Mouse (Mus musculus): ENCODE measurements around the gene Jam2. TPM values are rescaled to one million over a fixed set of nuclear protein-coding genes. Genes with fewer than 3 reads are reported as not detected.

Jam2 gene
- polyA plus RNA-seq, 1 experiment from 2014 or later = 18.4 TPM

DNA sequence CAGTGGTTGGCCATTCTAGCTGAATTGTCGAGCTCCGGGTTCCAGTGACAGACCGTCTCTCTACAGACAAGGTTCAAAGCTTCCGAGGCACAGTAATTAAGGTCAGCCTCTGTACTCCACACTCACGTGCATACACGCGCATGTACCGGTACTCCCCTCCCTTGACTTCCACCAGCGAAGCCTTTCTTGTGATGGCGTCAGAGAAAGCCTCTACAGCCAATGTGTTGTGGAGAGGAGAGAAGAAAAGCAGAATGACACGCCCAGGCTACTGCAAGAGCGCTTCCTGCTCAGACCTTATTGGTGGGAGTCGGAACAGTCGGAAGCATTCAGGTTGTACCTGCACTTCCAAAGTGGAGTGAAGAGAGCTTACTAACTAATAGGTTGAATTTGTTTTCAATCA is 19.5 kb downstream of the Jam2 start:
- Histone ChIP-seq H3K9ac (replicated peaks) (no peak overlapping the region), H3K36me3 (no peaks in the 10 kb centered on the region)
- 84% methylated on average over 14 of the region's 14 CpGs for whole genome bisulfite sequencing

DNA sequence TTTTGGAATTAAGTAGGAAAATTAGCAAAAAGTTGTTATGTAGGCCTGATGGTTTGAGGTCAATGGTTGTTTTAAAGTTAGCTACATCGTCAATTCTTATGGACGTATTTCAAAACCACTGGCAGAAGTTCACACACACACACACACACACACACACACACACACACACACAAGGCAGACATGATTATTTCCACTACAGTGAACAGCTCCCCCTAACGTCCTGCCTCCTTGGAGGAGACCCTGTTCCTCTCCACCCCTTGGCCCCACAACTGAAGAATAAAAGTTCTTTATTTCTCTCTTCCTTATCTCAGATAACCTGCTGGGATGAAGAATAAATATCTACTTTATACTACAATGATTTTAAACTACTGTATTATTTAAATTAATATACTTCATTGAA is 21.4 kb downstream of the Jam2 start:
- ATAC-seq (replicated peaks) = no peak
- H3K9me3 ChIP-seq = no peaks in the 10 kb centered on the region
- H3K27ac ChIP-seq (replicated peaks) = no peak overlapping the region
- no peak overlapping the region for H3K4me2 ChIP-seq (replicated peaks)
- no peaks in the 10 kb centered on the region for H3K27me3 ChIP-seq
- no peak overlapping the region for H3K9ac ChIP-seq (replicated peaks)
- H3K36me3 ChIP-seq = no peaks in the 10 kb centered on the region
- H3K4me1 ChIP-seq = no peaks in the 10 kb centered on the region
- no peak overlapping the region for H3K4me3 ChIP-seq
- 62% methylated on average over 3 of the region's 3 CpGs for WGBS

More for the DNA sequence above, 19.5 kb downstream of the Jam2 start:
- Histone ChIP-seq H3K4me2 (replicated peaks) (no peak overlapping the region), H3K27me3 (no peaks in the 10 kb centered on the region), H3K4me1 (no peaks in the 10 kb centered on the region), H3K4me3 (no peak overlapping the region), H3K9me3 (no peaks in the 10 kb centered on the region), H3K27ac (replicated peaks) (no peak overlapping the region)
- no peak for ATAC-seq (replicated peaks)

DNA sequence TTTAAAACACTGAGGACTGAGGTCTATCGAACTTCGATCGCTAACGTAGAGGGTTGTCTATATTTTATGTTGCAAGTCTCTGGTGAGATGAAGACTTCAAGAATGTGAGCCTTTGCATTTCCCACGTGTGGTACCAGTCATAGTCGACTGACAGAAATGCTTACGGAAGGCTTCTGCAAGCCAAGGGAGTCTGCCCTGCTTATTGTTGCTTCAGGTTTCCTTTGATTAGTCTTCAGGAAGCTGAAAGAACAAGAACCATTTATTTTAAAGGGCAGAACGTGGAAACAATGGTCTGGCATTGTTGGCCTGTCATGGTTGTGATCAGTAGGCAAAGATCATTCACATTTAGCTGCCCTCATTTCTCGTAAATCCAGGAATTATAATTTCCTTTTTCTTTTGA is 22.8 kb downstream of the Jam2 start:
- Histone ChIP-seq H3K27ac (replicated peaks) (no peak overlapping the region), H3K9me3 (no peaks in the 10 kb centered on the region), H3K36me3 (no peaks in the 10 kb centered on the region), H3K27me3 (no peaks in the 10 kb centered on the region), H3K9ac (replicated peaks) (no peak overlapping the region), H3K4me1 (no peaks in the 10 kb centered on the region), H3K4me2 (replicated peaks) (no peak overlapping the region), H3K4me3 (no peak overlapping the region)
- ATAC-seq (replicated peaks) = no peak
- WGBS = 80% methylated on average over 9 of the region's 9 CpGs

DNA sequence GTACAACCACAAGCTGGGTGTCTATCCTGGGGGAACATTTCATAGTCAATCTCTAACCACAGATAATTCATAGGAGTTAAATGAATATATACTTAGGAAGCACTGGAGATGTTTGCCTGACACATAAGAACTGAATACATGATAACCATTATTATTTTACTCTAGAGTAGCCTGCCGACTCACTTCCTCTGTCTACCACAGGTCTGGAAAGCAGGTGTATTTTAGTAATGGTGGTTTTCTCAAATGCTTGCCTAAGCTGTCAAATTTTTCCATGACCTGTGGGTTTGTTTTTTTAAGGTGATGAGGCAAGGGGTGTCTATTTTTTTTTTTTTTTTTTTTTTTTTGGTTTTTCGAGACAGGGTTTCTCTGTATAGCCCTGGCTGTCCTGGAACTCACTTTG is 26.1 kb downstream of the Jam2 start:
- Histone ChIP-seq H3K9ac (replicated peaks) (no peak overlapping the region), H3K4me3 (no peak overlapping the region), H3K27me3 (no peaks in the 10 kb centered on the region), H3K36me3 (no peaks in the 10 kb centered on the region), H3K27ac (replicated peaks) (no peak overlapping the region), H3K4me2 (replicated peaks) (no peak overlapping the region), H3K9me3 (no peaks in the 10 kb centered on the region), H3K4me1 (no peaks in the 10 kb centered on the region)
- ATAC-seq (replicated peaks) = no peak
- WGBS = 96% methylated on average over 1 of the region's 2 CpGs

DNA sequence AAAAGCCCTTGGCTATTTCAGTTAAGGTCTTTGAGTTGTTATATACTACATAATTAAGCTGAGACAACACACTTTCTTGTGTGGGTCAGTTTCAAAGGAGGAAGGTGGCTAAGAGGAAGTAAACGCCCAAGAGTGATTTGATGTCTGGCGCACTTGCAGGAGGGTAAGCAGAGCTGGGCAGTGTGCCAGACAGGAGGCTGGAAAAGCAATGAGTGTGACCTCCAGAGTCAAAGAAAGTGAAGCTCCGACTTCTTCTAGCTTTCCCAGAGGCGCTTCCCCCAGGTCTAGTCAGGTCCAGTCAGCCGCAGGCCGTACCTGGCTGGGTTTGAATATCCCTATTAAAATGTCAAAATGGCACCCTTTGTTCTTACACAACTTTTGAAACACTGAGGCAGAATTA is 28.3 kb downstream of the Jam2 start:
- H3K27me3 ChIP-seq = no peaks in the 10 kb centered on the region
- 72% methylated on average over 6 of the region's 6 CpGs for WGBS
- H3K4me3 ChIP-seq = no peak overlapping the region
- H3K9me3 ChIP-seq = no peaks in the 10 kb centered on the region
- H3K4me2 ChIP-seq (replicated peaks) = no peak overlapping the region
- no peaks in the 10 kb centered on the region for H3K4me1 ChIP-seq
- no peak for ATAC-seq (replicated peaks)
- no peak overlapping the region for H3K9ac ChIP-seq (replicated peaks)
- no peaks in the 10 kb centered on the region for H3K36me3 ChIP-seq
- H3K27ac ChIP-seq (replicated peaks) = no peak overlapping the region

DNA sequence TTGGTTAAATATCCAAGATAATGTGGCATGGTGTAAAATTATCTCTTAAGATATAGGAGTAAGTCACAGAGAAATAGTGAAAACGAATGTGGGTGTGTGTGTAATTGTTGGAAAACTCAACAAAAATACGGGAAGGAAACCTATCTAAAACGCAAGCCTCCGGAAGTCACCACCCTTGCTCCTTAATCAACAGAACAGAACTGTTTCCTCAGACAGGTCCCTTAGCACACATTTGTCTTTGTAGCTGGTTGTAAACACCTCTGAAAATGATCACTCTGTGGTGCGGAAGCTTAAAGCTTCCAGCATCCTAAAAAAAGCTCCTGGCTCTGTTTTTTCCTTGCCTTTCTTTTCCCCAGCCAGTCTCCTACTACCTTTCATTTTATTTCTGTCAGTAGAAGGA is 30.9 kb downstream of the Jam2 start:
- no peaks in the 10 kb centered on the region for H3K27me3 ChIP-seq
- no peak overlapping the region for H3K9ac ChIP-seq (replicated peaks)
- H3K36me3 ChIP-seq = peaks cover 5% of the 10 kb centered on the region; the same call in 1 of the 2 replicates
- H3K9me3 ChIP-seq = no peaks in the 10 kb centered on the region
- H3K4me2 ChIP-seq (replicated peaks) = no peak overlapping the region
- ATAC-seq (replicated peaks) = no peak
- H3K27ac ChIP-seq (replicated peaks) = no peak overlapping the region
- no peak overlapping the region for H3K4me3 ChIP-seq
- H3K4me1 ChIP-seq = no peaks in the 10 kb centered on the region
- 91% methylated on average over 5 of the region's 5 CpGs for WGBS

DNA sequence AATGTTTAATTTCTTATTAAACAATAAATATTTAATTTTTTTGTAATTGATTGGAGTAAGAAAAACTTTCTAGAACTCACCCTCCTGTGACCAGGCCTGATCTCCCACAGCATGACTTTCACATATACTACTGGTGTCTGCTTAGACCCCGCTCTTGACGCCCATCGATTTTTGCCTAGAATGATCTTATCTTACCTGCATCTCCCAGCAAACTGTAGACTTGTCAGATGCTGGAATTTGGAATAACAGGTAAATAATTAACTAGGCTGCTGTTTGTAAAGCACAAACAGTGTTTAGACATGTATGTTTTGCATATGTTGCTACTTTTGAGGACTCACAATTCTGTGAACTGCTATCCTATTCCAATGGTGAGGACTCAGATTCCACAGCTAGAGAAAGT is 32.3 kb downstream of the Jam2 start:
- peaks cover 5% of the 10 kb centered on the region; the same call in 1 of the 2 replicates for H3K36me3 ChIP-seq
- H3K27ac ChIP-seq (replicated peaks) = no peak overlapping the region
- H3K4me3 ChIP-seq = no peak overlapping the region
- H3K9ac ChIP-seq (replicated peaks) = no peak overlapping the region
- WGBS = 98% methylated on average over 3 of the region's 3 CpGs
- no peaks in the 10 kb centered on the region for H3K4me1 ChIP-seq
- ATAC-seq (replicated peaks) = no peak
- no peaks in the 10 kb centered on the region for H3K27me3 ChIP-seq
- H3K9me3 ChIP-seq = no peaks in the 10 kb centered on the region
- H3K4me2 ChIP-seq (replicated peaks) = no peak overlapping the region

DNA sequence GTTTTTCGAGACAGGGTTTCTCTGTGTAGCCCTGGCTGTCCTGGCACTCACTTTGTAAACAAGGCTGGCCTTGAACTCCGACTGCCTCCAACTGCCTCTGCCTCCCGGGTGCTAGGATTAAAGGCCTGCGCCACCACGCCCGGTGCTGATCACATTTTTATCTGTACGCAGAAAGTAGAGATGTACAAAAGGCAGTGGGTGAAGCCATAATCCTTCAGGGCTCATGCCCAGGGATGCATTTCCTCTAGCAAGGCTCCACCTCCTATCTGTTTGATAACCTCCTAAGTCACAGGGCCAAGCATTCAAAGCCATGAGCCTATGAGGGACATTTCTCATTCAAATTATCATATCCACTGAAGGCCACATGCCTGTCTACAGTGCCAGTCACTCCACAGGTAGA is 34.0 kb downstream of the Jam2 start:
- Histone ChIP-seq H3K9me3 (no peaks in the 10 kb centered on the region), H3K27ac (replicated peaks) (no peak overlapping the region), H3K4me1 (no peaks in the 10 kb centered on the region), H3K4me2 (replicated peaks) (no peak overlapping the region), H3K9ac (replicated peaks) (no peak overlapping the region), H3K27me3 (no peaks in the 10 kb centered on the region), H3K4me3 (no peak overlapping the region), H3K36me3 (peaks cover 5% of the 10 kb centered on the region; the same call in 1 of the 2 replicates)
- ATAC-seq (replicated peaks) = no peak
- WGBS = 97% methylated on average over 7 of the region's 7 CpGs

DNA sequence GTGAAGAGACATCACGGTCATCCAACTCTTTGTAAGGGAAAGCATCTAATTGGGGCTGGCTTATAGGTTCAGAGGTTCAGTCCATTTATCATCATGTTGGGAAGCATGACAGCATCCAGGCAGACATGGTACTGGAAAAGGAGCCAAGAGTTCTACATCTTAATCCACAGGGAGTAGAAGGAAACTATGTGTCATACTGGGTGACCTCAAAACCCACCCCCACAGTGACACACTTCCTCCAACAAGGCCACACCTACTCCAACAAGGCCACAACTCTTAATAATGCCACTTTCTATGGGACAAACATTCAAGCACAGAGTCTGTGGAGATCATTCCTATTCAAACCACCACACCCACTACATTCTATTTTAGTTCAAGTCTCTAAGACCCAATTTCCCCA is 36.3 kb downstream of the Jam2 start:
- H3K4me3 ChIP-seq = no peak overlapping the region
- no peak for ATAC-seq (replicated peaks)
- H3K27ac ChIP-seq (replicated peaks) = no peak overlapping the region
- H3K27me3 ChIP-seq = no peaks in the 10 kb centered on the region
- no peak overlapping the region for H3K9ac ChIP-seq (replicated peaks)
- 98% methylated on average over 1 of the region's 1 CpGs for WGBS
- H3K4me2 ChIP-seq (replicated peaks) = no peak overlapping the region
- no peaks in the 10 kb centered on the region for H3K9me3 ChIP-seq
- no peaks in the 10 kb centered on the region for H3K4me1 ChIP-seq
- peaks cover 5% of the 10 kb centered on the region; the same call in 1 of the 2 replicates for H3K36me3 ChIP-seq

DNA sequence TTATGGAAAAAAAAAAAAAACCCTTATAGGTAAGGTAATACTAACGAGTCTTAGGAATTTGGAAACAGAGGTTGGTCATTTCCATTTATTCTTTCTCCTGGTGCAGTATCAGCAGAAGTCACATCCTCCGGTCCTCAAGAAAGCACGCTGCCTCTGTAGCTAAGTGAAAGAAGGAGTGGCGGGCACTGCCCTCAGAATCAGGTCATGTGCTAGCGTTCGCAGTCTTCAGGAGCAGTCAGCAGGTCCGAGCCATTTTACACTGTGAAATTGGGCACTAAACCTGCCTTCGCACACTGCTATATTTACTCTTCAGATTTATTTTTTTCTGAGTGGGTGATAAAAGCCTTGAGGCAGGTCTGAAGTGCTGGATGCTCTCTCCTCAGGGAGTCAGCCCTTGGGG is 39.9 kb downstream of the Jam2 start:
- WGBS = 89% methylated on average over 8 of the region's 8 CpGs
- Histone ChIP-seq H3K9ac (replicated peaks) (no peak overlapping the region), H3K4me2 (replicated peaks) (no peak overlapping the region), H3K36me3 (no peaks in the 10 kb centered on the region), H3K27me3 (no peaks in the 10 kb centered on the region), H3K9me3 (no peaks in the 10 kb centered on the region), H3K4me1 (no peaks in the 10 kb centered on the region), H3K4me3 (no peak overlapping the region), H3K27ac (replicated peaks) (no peak overlapping the region)
- ATAC-seq (replicated peaks) = no peak

DNA sequence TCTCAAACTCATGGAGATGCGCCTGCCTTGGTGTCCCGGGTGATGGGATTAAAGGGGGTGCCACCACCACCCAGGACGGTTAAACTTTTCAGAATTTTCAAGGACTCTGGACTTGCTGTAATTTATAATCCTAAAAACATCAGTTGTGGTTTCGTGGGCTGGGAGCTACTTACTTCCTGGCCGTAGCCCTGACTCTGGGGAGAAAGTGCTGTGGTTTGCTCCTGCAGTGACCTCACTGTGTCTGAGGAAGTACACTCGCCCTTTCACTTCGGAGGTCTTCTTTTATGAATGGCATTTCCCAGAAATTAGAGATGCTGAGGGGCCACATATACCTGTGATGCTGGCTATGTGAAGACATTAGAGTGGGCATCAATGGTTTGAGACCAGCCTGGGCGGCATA is 40.6 kb downstream of the Jam2 start:
- Histone ChIP-seq H3K27me3 (no peaks in the 10 kb centered on the region), H3K4me2 (replicated peaks) (no peak overlapping the region), H3K9ac (replicated peaks) (no peak overlapping the region), H3K9me3 (no peaks in the 10 kb centered on the region), H3K4me1 (no peaks in the 10 kb centered on the region), H3K36me3 (peaks cover 2% of the 10 kb centered on the region; the same call in 1 of the 2 replicates), H3K27ac (replicated peaks) (no peak overlapping the region), H3K4me3 (no peak overlapping the region)
- no peak for ATAC-seq (replicated peaks)
- 91% methylated on average over 8 of the region's 8 CpGs for WGBS

DNA sequence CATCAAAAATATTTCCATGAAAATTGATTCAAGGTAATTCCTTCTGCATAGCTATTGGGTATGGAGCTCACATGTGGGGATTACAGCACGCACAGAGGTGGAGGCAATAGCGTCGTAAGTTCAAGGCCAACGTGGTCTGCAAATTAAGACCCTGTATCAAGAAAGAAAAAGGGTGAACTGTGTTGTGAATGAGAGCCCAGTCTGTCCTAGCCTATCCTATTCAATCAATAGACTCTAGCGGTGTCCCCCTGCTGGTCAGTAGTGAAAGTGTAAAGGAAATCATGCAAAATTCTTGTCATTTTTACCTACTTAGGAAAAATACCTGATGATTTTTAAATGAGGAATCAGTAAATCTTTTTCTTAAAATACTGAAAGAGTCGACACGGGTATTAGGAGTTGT is 43.5 kb downstream of the Jam2 start:
- Histone ChIP-seq H3K9ac (replicated peaks) (no peak overlapping the region), H3K9me3 (no peaks in the 10 kb centered on the region), H3K36me3 (peaks cover 15% of the 10 kb centered on the region; the same call in 1 of the 2 replicates), H3K4me2 (replicated peaks) (no peak overlapping the region), H3K4me1 (no peaks in the 10 kb centered on the region), H3K27me3 (no peaks in the 10 kb centered on the region), H3K4me3 (no peak overlapping the region), H3K27ac (replicated peaks) (no peak overlapping the region)
- ATAC-seq (replicated peaks) = peak; percentile 74
- 35% methylated on average over 7 of the region's 7 CpGs for WGBS

DNA sequence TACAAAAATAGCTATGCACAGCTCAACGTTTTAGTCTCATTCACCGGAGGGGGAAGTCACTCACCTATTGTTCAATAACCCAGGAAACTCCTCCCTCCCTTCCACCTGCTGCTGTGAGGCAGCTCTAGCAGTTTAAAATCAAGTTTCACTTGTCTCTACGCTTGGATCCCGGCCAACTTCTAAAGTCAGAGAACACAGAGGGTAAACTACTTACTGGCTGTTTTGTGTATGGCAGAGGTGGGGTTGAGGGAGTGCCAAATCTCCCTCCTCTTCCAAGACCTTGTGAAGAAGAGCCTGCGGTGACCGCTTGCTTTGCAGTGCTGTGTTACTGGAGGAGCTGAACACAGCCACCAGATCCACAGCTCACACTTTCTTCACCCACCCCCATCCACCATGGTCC is 51.1 kb downstream of the Jam2 start:
- 57% methylated on average over 6 of the region's 6 CpGs for WGBS
- Histone ChIP-seq H3K4me1 (no peaks in the 10 kb centered on the region), H3K4me2 (replicated peaks) (no peak overlapping the region), H3K9ac (replicated peaks) (no peak overlapping the region), H3K27me3 (no peaks in the 10 kb centered on the region), H3K27ac (replicated peaks) (no peak overlapping the region), H3K36me3 (peaks cover 66% of the 10 kb centered on the region), H3K4me3 (no peak overlapping the region), H3K9me3 (no peaks in the 10 kb centered on the region)
- no peak for ATAC-seq (replicated peaks)
